Mouse (Mus musculus) liver, embryonic 15.5 days (tissue): ENCODE data around the gene Vstm4. TPM values are rescaled to one million over a fixed set of nuclear protein-coding genes. Genes with fewer than 3 reads are reported as not detected.

Source experiments
- polyA plus RNA-seq: library from polyadenylated mRNA; unstranded; fragments of >200 nt; fragmentation: Nextera tagmentation; extraction: Ambion mirVana; gene quantifications from 2 replicates; pipeline ENCODE4 v1.2.1, GENCODE M21; 2015

Vstm4 gene
- polyA plus RNA-seq, 1 experiment from 2014 or later, result 4.7 TPM

Other genes with a start within 250 kb of the Vstm4 start
- gene 3425401B19Rik, start 171.5 kb upstream of the Vstm4 start, polyA plus RNA-seq, result 0.07 and 0.13 TPM in 2 replicates
- gene Tmem273, start 70.8 kb upstream of the Vstm4 start, polyA plus RNA-seq, result 1.3 and 1.6 TPM in 2 replicates
- gene Fam170b, start 22.8 kb upstream of the Vstm4 start, polyA plus RNA-seq, result 0.05 TPM in 1 of 2 replicates, not detected in the other
- gene Lrrc18, start 134.6 kb downstream of the Vstm4 start, polyA plus RNA-seq, result 0.08 TPM in 2 replicates